Mouse (Mus musculus) liver, postnatal 0 days (tissue): ENCODE measurements at regions not wholly inside any gene's neighbourhood (a gene's known extent, or its start where the extent isn't known, plus 50 kb on each side); places are given as distances from the start of the nearest gene placed in this dataset.

Experiments
- ATAC-seq: fragments of 200-750 bp; cut with Nextera tagmentation; 2 replicates; pipeline ENCODE4 v1.8.0; 2017; ENCODE audit warnings: mild to moderate bottlenecking, moderate library complexity
- DNase-seq: peaks from one replicate; pipeline ENCODE4 v3.0.0-alpha.2; 2016
- H3K27ac ChIP-seq: fragments of 300-500 bp; sonication (generic); 2 replicates; pipeline ENCODE4 v1.5.1; 2014; ENCODE audit warnings: antibody characterized with exemption, moderate library complexity, mild to moderate bottlenecking, low read depth
- H3K27me3 ChIP-seq: fragments of 300-500 bp; sonication (generic); 2 replicates; pipeline ENCODE4 v1.6.1; 2014; ENCODE audit warnings: low read length, control low read depth, mixed read lengths; ENCODE audit not compliant: insufficient read depth
- H3K36me3 ChIP-seq: fragments of 300-500 bp; sonication (generic); replicated peaks from 2 replicates; pipeline ENCODE4 v1.6.1; 2014; ENCODE audit warnings: mild to moderate bottlenecking, control low read depth, low read length, moderate library complexity, mixed read lengths; ENCODE audit not compliant: insufficient read depth
- H3K4me1 ChIP-seq: fragments of 300-500 bp; sonication (generic); 2 replicates; pipeline ENCODE4 v1.6.1; 2014; ENCODE audit warnings: antibody characterized with exemption, mild to moderate bottlenecking, control low read depth; ENCODE audit not compliant: insufficient read depth
- H3K4me2 ChIP-seq: fragments of 300-500 bp; sonication (generic); 2 replicates; pipeline ENCODE4 v1.6.1; 2014; ENCODE audit warnings: low read depth, mild to moderate bottlenecking, low read length, moderate library complexity, mixed read lengths
- H3K4me3 ChIP-seq: fragments of 300-500 bp; sonication (generic); 2 replicates; pipeline ENCODE4 v1.5.1; 2014; ENCODE audit warnings: low read depth, low read length
- H3K9ac ChIP-seq: fragments of 300-500 bp; sonication (generic); replicated peaks from 2 replicates; pipeline ENCODE4 v1.6.1; 2014; ENCODE audit warnings: mild to moderate bottlenecking, moderate library complexity
- H3K9me3 ChIP-seq: fragments of 300-500 bp; sonication (generic); 2 replicates; pipeline ENCODE4 v1.6.1; 2016; ENCODE audit warnings: mild to moderate bottlenecking, control low read depth, low read length, mixed read lengths
- CTCF ChIP-seq: sonication (generic); IDR thresholded peaks from 2 replicates; pipeline ENCODE4 v1.5.1; 2016; ENCODE audit warnings: antibody characterized with exemption, low read depth
- EP300 ChIP-seq: IDR thresholded peaks from 2 replicates; pipeline ENCODE4 v1.6.1; 2016; ENCODE audit warnings: antibody characterized with exemption, low read depth, mild to moderate bottlenecking
- WGBS: fragments of 180-500 bp; shearing (Covaris S2); extraction: QIAGEN DNeasy Blood & Tissue Kit; methylation state at CpG from one replicate; pipeline ENCODE4 v1.1.7; 2014; ENCODE audit not compliant: insufficient replicate concordance; 5-methylcytosine and 5-hydroxymethylcytosine counted together

DNA sequence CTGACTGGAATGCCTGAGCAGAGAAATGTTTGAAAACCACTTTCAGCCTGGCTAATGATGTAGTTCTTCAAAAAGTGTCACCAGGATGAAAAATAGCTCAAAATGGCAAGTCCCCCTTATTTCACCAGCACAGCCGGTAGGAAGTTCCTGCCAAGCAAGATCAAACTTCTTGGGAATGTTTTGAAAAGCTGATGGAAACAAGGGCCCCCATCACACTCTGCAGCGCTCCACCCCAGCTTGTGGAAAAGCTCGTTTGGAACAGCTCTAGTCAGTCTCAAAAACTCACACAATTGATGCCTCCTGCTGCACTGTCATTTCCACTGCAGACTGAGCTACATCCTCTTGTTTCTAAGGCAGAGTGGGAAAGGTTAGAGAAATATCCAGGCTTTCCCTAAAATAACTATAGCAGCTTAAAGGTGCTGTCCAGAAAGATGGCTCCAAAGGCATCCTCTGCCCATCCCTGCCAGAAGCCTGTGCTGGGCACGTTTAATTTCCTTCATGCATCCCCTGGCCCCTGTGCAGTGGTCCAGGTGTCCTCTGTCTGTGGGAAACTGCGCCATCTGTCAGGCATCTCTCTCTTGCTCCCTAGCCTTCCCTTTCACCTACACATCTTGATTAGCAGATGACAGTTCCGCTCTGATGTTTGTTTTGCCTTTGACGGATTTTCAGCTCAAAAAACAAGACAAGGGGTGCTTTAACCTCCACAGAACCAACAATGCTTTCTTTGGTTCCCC, 78.6 kb upstream of the Kcna3 start:
- no peaks in the 10 kb centered on the region for H3K9me3 ChIP-seq
- H3K4me1 ChIP-seq: no peaks in the 10 kb centered on the region
- H3K36me3 ChIP-seq: no peaks in the 10 kb centered on the region
- WGBS: 37% methylated on average over 7 of the region's 7 CpGs
- no peak for DNase-seq
- ATAC-seq: no peak
- no peak overlapping the region for H3K4me3 ChIP-seq
- H3K4me2 ChIP-seq: no peak overlapping the region
- no peak overlapping the region for H3K9ac ChIP-seq
- H3K27ac ChIP-seq: no peak overlapping the region
- no peak for TF ChIP-seq CTCF
- TF ChIP-seq EP300: no peak
- H3K27me3 ChIP-seq: no peaks in the 10 kb centered on the region

- ATAC-seq: no peak
- H3K4me3 ChIP-seq: no peak overlapping the region
- H3K4me1 ChIP-seq: no peaks in the 10 kb centered on the region
- 80% methylated on average over 2 of the region's 2 CpGs for WGBS
- no peak overlapping the region for H3K27ac ChIP-seq
- no peak overlapping the region for H3K4me2 ChIP-seq
- H3K36me3 ChIP-seq: no peaks in the 10 kb centered on the region
- no peak overlapping the region for H3K9ac ChIP-seq
- TF ChIP-seq CTCF: no peak
- no peak for TF ChIP-seq EP300
- no peak for DNase-seq
- H3K27me3 ChIP-seq: no peaks in the 10 kb centered on the region
- no peaks in the 10 kb centered on the region for H3K9me3 ChIP-seq
Observed at GRCm38 (mm10) chr3:106958194-106958593, 77.8 kb upstream of the Kcna3 start.

DNA sequence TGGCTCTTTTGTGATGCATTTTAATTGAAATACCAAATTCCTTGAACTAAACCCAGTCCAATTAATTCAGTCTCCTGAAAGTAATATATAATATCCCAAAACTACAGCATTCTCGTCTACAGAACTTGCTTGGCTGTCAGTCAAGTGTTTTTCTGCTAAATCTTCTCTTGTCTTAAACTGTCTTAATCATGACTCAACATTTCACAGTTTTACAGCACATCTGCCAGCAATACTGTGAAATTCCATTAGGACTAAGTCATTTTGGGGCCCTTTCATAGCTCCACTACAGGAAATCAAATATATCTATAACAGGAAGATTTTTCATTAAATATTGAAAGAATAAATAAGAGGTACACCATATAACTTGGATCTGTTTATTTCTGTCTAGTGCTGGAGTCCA, 75.4 kb upstream of the Kcna3 start:
- no peaks in the 10 kb centered on the region for H3K9me3 ChIP-seq
- no peaks in the 10 kb centered on the region for H3K36me3 ChIP-seq
- DNase-seq (no peak), ATAC-seq (no peak)
- 62% methylated on average over 1 of the region's 1 CpGs for WGBS
- TF ChIP-seq EP300: no peak
- TF ChIP-seq CTCF: no peak
- H3K27ac ChIP-seq: no peak overlapping the region
- no peaks in the 10 kb centered on the region for H3K4me1 ChIP-seq
- no peaks in the 10 kb centered on the region for H3K27me3 ChIP-seq
- H3K4me3 ChIP-seq: no peak overlapping the region
- no peak overlapping the region for H3K9ac ChIP-seq
- H3K4me2 ChIP-seq: no peak overlapping the region

GRCm38 (mm10) chr3:106962466-106962865, 73.5 kb upstream of the Kcna3 start:
- Histone ChIP-seq H3K4me2 (no peak overlapping the region), H3K36me3 (no peaks in the 10 kb centered on the region), H3K27me3 (no peaks in the 10 kb centered on the region), H3K4me1 (no peaks in the 10 kb centered on the region), H3K9ac (no peak overlapping the region), H3K27ac (no peak overlapping the region), H3K9me3 (no peaks in the 10 kb centered on the region), H3K4me3 (no peak overlapping the region)
- no peak for ATAC-seq
- no peak for DNase-seq
- 41% methylated on average over 2 of the region's 2 CpGs for WGBS
- no peak for TF ChIP-seq CTCF
- no peak for TF ChIP-seq EP300

DNA sequence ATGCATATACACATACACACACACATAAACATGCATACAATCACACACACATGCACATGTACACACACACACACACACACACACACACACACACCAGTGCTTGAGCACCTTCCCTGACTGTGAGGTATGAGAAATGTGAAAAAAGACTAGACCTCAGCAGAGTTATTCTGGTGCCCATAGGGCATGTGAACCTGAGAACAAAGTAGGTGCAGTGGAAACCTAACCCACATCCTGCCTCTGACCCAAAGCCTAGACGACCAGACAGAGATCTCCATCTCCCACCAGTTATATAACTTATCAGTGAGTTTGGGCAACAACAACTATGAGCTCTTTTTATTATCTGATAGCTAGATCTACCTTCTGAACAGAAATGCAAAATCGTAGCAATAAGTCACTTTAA, 69.8 kb upstream of the Kcna3 start:
- no peaks in the 10 kb centered on the region for H3K4me1 ChIP-seq
- DNase-seq: no peak
- H3K27ac ChIP-seq: no peak overlapping the region
- no peaks in the 10 kb centered on the region for H3K27me3 ChIP-seq
- no peaks in the 10 kb centered on the region for H3K36me3 ChIP-seq
- 43% methylated on average over 2 of the region's 2 CpGs for WGBS
- H3K4me3 ChIP-seq: no peak overlapping the region
- ATAC-seq: no peak
- H3K4me2 ChIP-seq: no peak overlapping the region
- no peaks in the 10 kb centered on the region for H3K9me3 ChIP-seq
- no peak overlapping the region for H3K9ac ChIP-seq
- TF ChIP-seq CTCF (no peak), EP300 (no peak)

- TF ChIP-seq CTCF (no peak), EP300 (no peak)
- H3K9me3 ChIP-seq: no peaks in the 10 kb centered on the region
- H3K4me3 ChIP-seq: no peak overlapping the region
- WGBS: 73% methylated on average over 1 of the region's 1 CpGs
- H3K4me2 ChIP-seq: no peak overlapping the region
- ATAC-seq: no peak
- no peak overlapping the region for H3K9ac ChIP-seq
- H3K4me1 ChIP-seq: no peaks in the 10 kb centered on the region
- DNase-seq: no peak
- H3K36me3 ChIP-seq: no peaks in the 10 kb centered on the region
- no peaks in the 10 kb centered on the region for H3K27me3 ChIP-seq
- no peak overlapping the region for H3K27ac ChIP-seq
Observed at GRCm38 (mm10) chr3:106967479-106967878, 68.5 kb upstream of the Kcna3 start.
